ENCODE assay signal across 28 mouse cellular contexts in genomic region chr11:100747114-100747513, GRCm38 (mm10). TPM values are rescaled to one million over a fixed set of nuclear protein-coding genes. Genes with fewer than 3 reads are reported as not detected.
DNase-seq lines count a peak whose midpoint lies in the region; ATAC-seq and TF ChIP-seq lines count a peak whose summit lies in the region.
"Had no signal": no experiment of that assay in that cellular context is flagged by ENCODE, and none has a peak within 500 bp of the region (broad histone marks: within the 10 kb centered on the region; RNA-seq: fewer than 3 reads in every experiment).

No protein-coding gene starts in this region.

- H3K9ac ChIP-seq in hindbrain, postnatal 0 days (replicated peaks; ENCODE audit: low read length): 0 out of 2 replicates have a peak overlapping the region, but pooled peaks have one; percentile 2
- H3K9ac ChIP-seq in hindbrain, embryonic 12.5 days: no peak overlapping the region
- H3K9ac ChIP-seq in liver, embryonic 12.5 days: no peak overlapping the region
- no peak overlapping the region for H3K9ac ChIP-seq in liver, embryonic 15.5 days
- H3K9ac ChIP-seq in liver, postnatal 0 days (replicated peaks): no peak overlapping the region
- H3K9ac ChIP-seq: embryonic facial prominence, embryonic 12.5 days; forebrain, embryonic 13.5 days had no signal

- ATAC-seq in hindbrain, postnatal 0 days: no peak
- ATAC-seq in hindbrain, embryonic 12.5 days (ENCODE audit: low FRiP score): no peak
- ATAC-seq in liver, embryonic 12.5 days: peak; percentile 30; the same call in 1 of the 2 replicates
- ATAC-seq in liver, embryonic 15.5 days (ENCODE audit: insufficient read depth): peak; percentile 59; the same call in 1 of the 2 replicates
- peak; percentile 94 for ATAC-seq in liver, postnatal 0 days
- ATAC-seq: activated CD4-positive, CD25-positive, alpha-beta regulatory T cell, adult 4 months; CD4-positive, CD25-positive, alpha-beta regulatory T cell, adult 4 months; forebrain, embryonic 13.5 days; Patski had no signal

- DNase-seq in hindbrain, postnatal 0 days (ENCODE audit: low spot score): no peak
- no peak for DNase-seq in liver
- peak; percentile 37 for DNase-seq in liver, postnatal 0 days
- DNase-seq in layer of hippocampus, postnatal 10 days (ENCODE audit: low spot score in 2 of 2): no peak
- DNase-seq in lung, postnatal 14 days: no peak
- DNase-seq: adrenal gland, adult 8-10 months; adrenal gland, postnatal 14 days; adrenal gland, postnatal 36 days; B cell, adult 2 months; cerebellum, adult 11-12 months; cerebellum, adult 2 months; cerebellum, adult 9-10 months; cerebellum, postnatal 10 days; cerebellum, postnatal 25 days had no signal

- H3K4me1 ChIP-seq in hindbrain, postnatal 0 days (ENCODE audit: insufficient read depth, low read length): no peaks in the 10 kb centered on the region
- no peaks in the 10 kb centered on the region for H3K4me1 ChIP-seq in hindbrain, embryonic 12.5 days
- peaks cover 20% of the 10 kb centered on the region; the same call in 1 of the 2 replicates for H3K4me1 ChIP-seq in liver, embryonic 12.5 days
- peaks cover 16% of the 10 kb centered on the region for H3K4me1 ChIP-seq in liver, embryonic 15.5 days (replicated peaks)
- peaks cover 12% of the 10 kb centered on the region for H3K4me1 ChIP-seq in liver, postnatal 0 days (ENCODE audit: insufficient read depth)
- H3K4me1 ChIP-seq: embryonic facial prominence, embryonic 12.5 days; forebrain, embryonic 13.5 days had no signal

- H3K27me3 ChIP-seq in hindbrain, postnatal 0 days (ENCODE audit: insufficient read depth, low read length): no peaks in the 10 kb centered on the region
- H3K27me3 ChIP-seq in hindbrain, embryonic 12.5 days: peaks cover 25% of the 10 kb centered on the region
- H3K27me3 ChIP-seq in liver, embryonic 12.5 days (replicated peaks): peaks cover 74% of the 10 kb centered on the region
- H3K27me3 ChIP-seq in liver, embryonic 15.5 days: peaks cover 61% of the 10 kb centered on the region
- H3K27me3 ChIP-seq in liver, postnatal 0 days (ENCODE audit: insufficient read depth, low read length): peaks cover 10% of the 10 kb centered on the region; the same call in 1 of the 2 replicates
- H3K27me3 ChIP-seq: CH12.LX, Patski had no signal

- H3K4me2 ChIP-seq in hindbrain, postnatal 0 days (ENCODE audit: low read depth, low read length): no peak overlapping the region
- no peak overlapping the region for H3K4me2 ChIP-seq in hindbrain, embryonic 12.5 days (replicated peaks)
- H3K4me2 ChIP-seq in liver, embryonic 12.5 days: no peak overlapping the region
- H3K4me2 ChIP-seq in liver, embryonic 15.5 days: no peak overlapping the region
- H3K4me2 ChIP-seq in liver, postnatal 0 days (ENCODE audit: low read depth, low read length): no peak overlapping the region
- H3K4me2 ChIP-seq: embryonic facial prominence, embryonic 12.5 days; forebrain, embryonic 13.5 days had no signal

- H3K36me3 ChIP-seq in hindbrain, postnatal 0 days (ENCODE audit: insufficient read depth, low read length): peaks cover 3% of the 10 kb centered on the region; the same call in 1 of the 2 replicates
- peaks cover 19% of the 10 kb centered on the region for H3K36me3 ChIP-seq in hindbrain, embryonic 12.5 days
- no peaks in the 10 kb centered on the region for H3K36me3 ChIP-seq in liver, embryonic 12.5 days
- H3K36me3 ChIP-seq in liver, embryonic 15.5 days (replicated peaks): no peaks in the 10 kb centered on the region
- H3K36me3 ChIP-seq in liver, postnatal 0 days (replicated peaks; ENCODE audit: insufficient read depth, low read length): no peaks in the 10 kb centered on the region
- H3K36me3 ChIP-seq: embryonic facial prominence, embryonic 10.5 days; embryonic facial prominence, embryonic 12.5 days had no signal

- no peak overlapping the region for H3K27ac ChIP-seq in hindbrain, postnatal 0 days
- no peak overlapping the region for H3K27ac ChIP-seq in hindbrain, embryonic 12.5 days
- H3K27ac ChIP-seq in liver, embryonic 12.5 days: no peak overlapping the region
- no peak overlapping the region for H3K27ac ChIP-seq in liver, embryonic 15.5 days (replicated peaks)
- 0 out of 2 replicates have a peak overlapping the region, but pooled peaks have one; percentile 3 for H3K27ac ChIP-seq in liver, postnatal 0 days (ENCODE audit: low read depth)
- H3K27ac ChIP-seq: embryonic facial prominence, embryonic 10.5 days; embryonic facial prominence, embryonic 12.5 days; forebrain, embryonic 13.5 days had no signal

- 72% methylated on average over 5 of the region's 5 CpGs for WGBS in hindbrain, postnatal 0 days
- 74% methylated on average over 5 of the region's 5 CpGs for WGBS in hindbrain, embryonic 12.5 days
- WGBS in liver, embryonic 12.5 days (ENCODE audit: insufficient replicate concordance): 46% methylated on average over 5 of the region's 5 CpGs
- 47% methylated on average over 5 of the region's 5 CpGs for WGBS in liver, embryonic 15.5 days (ENCODE audit: insufficient replicate concordance)
- WGBS in liver, postnatal 0 days (ENCODE audit: insufficient replicate concordance): 46% methylated on average over 5 of the region's 5 CpGs

- TF ChIP-seq CTCF in hindbrain, postnatal 0 days (IDR thresholded peaks at IDR 0.05; ENCODE audit: low read depth): no peak
- TF ChIP-seq CTCF in liver, postnatal 0 days (IDR thresholded peaks at IDR 0.05; ENCODE audit: low read depth): no peak

- no peak overlapping the region for H3K4me3 ChIP-seq in hindbrain, postnatal 0 days (ENCODE audit: low read length)
- H3K4me3 ChIP-seq in hindbrain, embryonic 12.5 days: no peak overlapping the region
- H3K4me3 ChIP-seq in liver, embryonic 12.5 days: no peak overlapping the region
- H3K4me3 ChIP-seq in liver, embryonic 15.5 days (replicated peaks): no peak overlapping the region
- H3K4me3 ChIP-seq in liver, postnatal 0 days (ENCODE audit: low read depth, low read length): no peak overlapping the region
- H3K4me3 ChIP-seq: embryonic facial prominence, embryonic 10.5 days; embryonic facial prominence, embryonic 12.5 days; forebrain, embryonic 13.5 days had no signal

- H3K9me3 ChIP-seq in hindbrain, postnatal 0 days (ENCODE audit: low read length): no peaks in the 10 kb centered on the region
- H3K9me3 ChIP-seq in hindbrain, embryonic 12.5 days (replicated peaks): no peaks in the 10 kb centered on the region
- H3K9me3 ChIP-seq in liver, embryonic 12.5 days (replicated peaks): no peaks in the 10 kb centered on the region
- no peaks in the 10 kb centered on the region for H3K9me3 ChIP-seq in liver, embryonic 15.5 days (replicated peaks)
- no peaks in the 10 kb centered on the region for H3K9me3 ChIP-seq in liver, postnatal 0 days (ENCODE audit: low read length)
- H3K9me3 ChIP-seq: embryonic facial prominence, embryonic 10.5 days; embryonic facial prominence, embryonic 12.5 days; forebrain, embryonic 13.5 days; G1E had no signal

- no peak; the same call in 1 of the 2 replicates for TF ChIP-seq EP300 in liver, postnatal 0 days (IDR thresholded peaks at IDR 0.05; ENCODE audit: low read depth)

RNA-seq across cellular contexts. Expression of gene Rab5c, which starts 9.1 kb away (rescaled TPM):
- total RNA-seq in hindbrain, postnatal 0 days (2014; rRNA removed): 246 and 248 TPM in 2 replicates
- 34.1 and 34.4 TPM in 2 replicates for polyA plus RNA-seq in hindbrain, postnatal 0 days (2015; fragmentation: Nextera tagmentation; extraction: Ambion mirVana)
- polyA plus RNA-seq in hindbrain, embryonic 12.5 days (2016; fragmentation: Nextera tagmentation; extraction: Ambion mirVana): 17.7 and 19.9 TPM in 2 replicates
- 15.9 and 18.1 TPM in 2 replicates for polyA plus RNA-seq in liver, embryonic 12.5 days (2016; fragmentation: Nextera tagmentation; extraction: Ambion mirVana)
- polyA plus RNA-seq in liver, embryonic 15.5 days (2015; fragmentation: Nextera tagmentation; extraction: Ambion mirVana): 19.2 and 20.2 TPM in 2 replicates
- 16.6 and 17.0 TPM in 2 replicates for polyA plus RNA-seq in liver, postnatal 0 days (2015; fragmentation: Nextera tagmentation; extraction: Ambion mirVana)
- 100 to 1,000 TPM; 152 to 165 TPM for total RNA-seq in layer of hippocampus, postnatal 10 days (2021)

RNA-seq across cellular contexts. Expression of gene Kcnh4, which starts 12.6 kb away (rescaled TPM):
- 10.0 and 12.9 TPM in 2 replicates for total RNA-seq in hindbrain, postnatal 0 days (2014; rRNA removed)
- 3.6 and 4.2 TPM in 2 replicates for polyA plus RNA-seq in hindbrain, postnatal 0 days (2015; fragmentation: Nextera tagmentation; extraction: Ambion mirVana)
- 6.0 and 6.2 TPM in 2 replicates for polyA plus RNA-seq in hindbrain, embryonic 12.5 days (2016; fragmentation: Nextera tagmentation; extraction: Ambion mirVana)
- not detected in 2 replicates for polyA plus RNA-seq in liver, embryonic 12.5 days (2016; fragmentation: Nextera tagmentation; extraction: Ambion mirVana)
- polyA plus RNA-seq in liver, embryonic 15.5 days (2015; fragmentation: Nextera tagmentation; extraction: Ambion mirVana): not detected in 2 replicates
- not detected in 2 replicates for polyA plus RNA-seq in liver, postnatal 0 days (2015; fragmentation: Nextera tagmentation; extraction: Ambion mirVana)
- 1 to 10 TPM; 1.5 to 2.2 TPM for total RNA-seq in layer of hippocampus, postnatal 10 days (2021)
- total RNA-seq: G1E had no signal
- polyA plus RNA-seq: CD4-positive, CD25-positive, alpha-beta regulatory T cell, adult 4 months; G1E had no signal

RNA-seq across cellular contexts. Expression of gene Hcrt, which starts 15.6 kb away (rescaled TPM):
- total RNA-seq in hindbrain, postnatal 0 days (2014; rRNA removed): 6.9 TPM in 1 of 2 replicates, not detected in the other
- 0.88 and 1.2 TPM in 2 replicates for polyA plus RNA-seq in hindbrain, postnatal 0 days (2015; fragmentation: Nextera tagmentation; extraction: Ambion mirVana)
- polyA plus RNA-seq in hindbrain, embryonic 12.5 days (2016; fragmentation: Nextera tagmentation; extraction: Ambion mirVana): not detected in 2 replicates
- not detected in 2 replicates for polyA plus RNA-seq in liver, embryonic 12.5 days (2016; fragmentation: Nextera tagmentation; extraction: Ambion mirVana)
- polyA plus RNA-seq in liver, embryonic 15.5 days (2015; fragmentation: Nextera tagmentation; extraction: Ambion mirVana): not detected in 2 replicates
- polyA plus RNA-seq in liver, postnatal 0 days (2015; fragmentation: Nextera tagmentation; extraction: Ambion mirVana): not detected in 2 replicates
- total RNA-seq in layer of hippocampus, postnatal 10 days (2021): under 1 TPM in 1 of 2 experiments, not detected in 1; 0.62 TPM
- total RNA-seq: adrenal gland, adult 18-20 months; adrenal gland, adult 8-10 months; adrenal gland, postnatal 14 days; adrenal gland, postnatal 36 days; CH12.LX; G1E had no signal
- polyA plus RNA-seq: activated CD4-positive, CD25-positive, alpha-beta regulatory T cell, adult 4 months; CD4-positive, CD25-positive, alpha-beta regulatory T cell, adult 4 months; cerebellum, adult 2 months; embryonic facial prominence, embryonic 10.5 days; embryonic facial prominence, embryonic 12.5 days; embryonic facial prominence, embryonic 14.5 days; forebrain, embryonic 11.5 days; forebrain, embryonic 13.5 days; G1E; Patski had no signal

RNA-seq across cellular contexts. Expression of gene Ghdc, which starts 23.6 kb away (rescaled TPM):
- 15.9 and 20.9 TPM in 2 replicates for total RNA-seq in hindbrain, postnatal 0 days (2014; rRNA removed)
- 7.5 and 8.3 TPM in 2 replicates for polyA plus RNA-seq in hindbrain, postnatal 0 days (2015; fragmentation: Nextera tagmentation; extraction: Ambion mirVana)
- 4.4 and 4.7 TPM in 2 replicates for polyA plus RNA-seq in hindbrain, embryonic 12.5 days (2016; fragmentation: Nextera tagmentation; extraction: Ambion mirVana)
- 2.1 and 2.4 TPM in 2 replicates for polyA plus RNA-seq in liver, embryonic 12.5 days (2016; fragmentation: Nextera tagmentation; extraction: Ambion mirVana)
- polyA plus RNA-seq in liver, embryonic 15.5 days (2015; fragmentation: Nextera tagmentation; extraction: Ambion mirVana): 1.5 and 1.9 TPM in 2 replicates
- polyA plus RNA-seq in liver, postnatal 0 days (2015; fragmentation: Nextera tagmentation; extraction: Ambion mirVana): 1.6 and 1.9 TPM in 2 replicates
- 1 to 10 TPM; 5.5 to 7.2 TPM for total RNA-seq in layer of hippocampus, postnatal 10 days (2021)

RNA-seq across cellular contexts. Expression of gene Hspb9, which starts 33.5 kb away (rescaled TPM):
- not detected in 2 replicates for total RNA-seq in hindbrain, postnatal 0 days (2014; rRNA removed)
- polyA plus RNA-seq in hindbrain, postnatal 0 days (2015; fragmentation: Nextera tagmentation; extraction: Ambion mirVana): 0.24 and 0.28 TPM in 2 replicates
- polyA plus RNA-seq in hindbrain, embryonic 12.5 days (2016; fragmentation: Nextera tagmentation; extraction: Ambion mirVana): 0.35 and 0.38 TPM in 2 replicates
- polyA plus RNA-seq in liver, embryonic 12.5 days (2016; fragmentation: Nextera tagmentation; extraction: Ambion mirVana): 0.29 and 0.33 TPM in 2 replicates
- 0.24 TPM in 1 of 2 replicates, not detected in the other for polyA plus RNA-seq in liver, embryonic 15.5 days (2015; fragmentation: Nextera tagmentation; extraction: Ambion mirVana)
- polyA plus RNA-seq in liver, postnatal 0 days (2015; fragmentation: Nextera tagmentation; extraction: Ambion mirVana): 0.35 and 0.40 TPM in 2 replicates
- not detected for total RNA-seq in layer of hippocampus, postnatal 10 days (2021)
- total RNA-seq: adrenal gland, adult 18-20 months; adrenal gland, postnatal 14 days; adrenal gland, postnatal 36 days; CH12.LX had no signal
- polyA plus RNA-seq: cerebellum, adult 2 months; embryonic facial prominence, embryonic 12.5 days; embryonic facial prominence, embryonic 14.5 days; forebrain, embryonic 13.5 days had no signal

Comparison
In these comparisons a context has a peak if more than half of its experiments do, and no peak if none do; other contexts are left out.
1. ATAC-seq: peak in liver, embryonic 12.5 days (single experiment), liver, embryonic 15.5 days (single experiment) and liver, postnatal 0 days (single experiment); none in hindbrain, postnatal 0 days (single experiment) and hindbrain, embryonic 12.5 days (single experiment).